Mouse (Mus musculus) midbrain, embryonic 11.5 days (tissue): Measurements from ENCODE around the gene Hdgf. TPM values are rescaled to one million over a fixed set of nuclear protein-coding genes. Genes with fewer than 3 reads are reported as not detected.
A peak's percentile ranks its signal among the peaks of the same experiment; 100 is the strongest.
"Not testable (repeated sequence)": the region's sequence is repeated elsewhere in the genome, so short reads cannot be mapped to it uniquely, and the experiment has no call there.

Experiments
- ATAC-seq: fragments of 200-750 bp; cut with Nextera tagmentation; 2 replicates; pipeline ENCODE4 v1.8.0; 2017; ENCODE audit warnings: moderate TSS enrichment, moderate library complexity; ENCODE audit not compliant: low FRiP score
- DNase-seq: peaks from one replicate; pipeline ENCODE4 v3.0.0; 2015; ENCODE audit warnings: low spot score; ENCODE audit errors: missing footprints
- H3K27ac ChIP-seq: fragments of 300-500 bp; sonication (generic); 2 replicates; pipeline ENCODE4 v1.5.1; 2014; ENCODE audit warnings: low read depth, low read length
- H3K27me3 ChIP-seq: fragments of 300-500 bp; sonication (generic); 2 replicates; pipeline ENCODE4 v1.6.1; 2014; ENCODE audit warnings: mild to moderate bottlenecking, low read length, moderate library complexity, mixed read lengths; ENCODE audit not compliant: control insufficient read depth, insufficient read depth
- H3K36me3 ChIP-seq: fragments of 300-500 bp; sonication (generic); 2 replicates; pipeline ENCODE4 v1.6.1; 2014; ENCODE audit warnings: mild to moderate bottlenecking, low read length, moderate library complexity, mixed read lengths; ENCODE audit not compliant: control insufficient read depth, insufficient read depth
- H3K4me1 ChIP-seq: fragments of 300-500 bp; sonication (generic); 2 replicates; pipeline ENCODE4 v1.6.1; 2014; ENCODE audit warnings: low read length; ENCODE audit not compliant: control insufficient read depth, insufficient read depth
- H3K4me2 ChIP-seq: fragments of 300-500 bp; sonication (generic); 2 replicates; pipeline ENCODE4 v1.6.1; 2014; ENCODE audit warnings: mild to moderate bottlenecking, moderate library complexity
- H3K4me3 ChIP-seq: fragments of 300-500 bp; sonication (generic); 2 replicates; pipeline ENCODE4 v1.5.1; 2014; ENCODE audit warnings: low read depth, low read length
- H3K9ac ChIP-seq: fragments of 300-500 bp; sonication (generic); 2 replicates; pipeline ENCODE4 v1.6.1; 2014; ENCODE audit warnings: low read length
- H3K9me3 ChIP-seq: fragments of 300-500 bp; sonication (generic); 2 replicates; pipeline ENCODE4 v1.6.1; 2016; ENCODE audit warnings: low read length; ENCODE audit not compliant: control insufficient read depth
- WGBS: fragments of 180-500 bp; shearing (Covaris S2); extraction: QIAGEN DNeasy Blood & Tissue Kit; methylation state at CpG from one replicate; pipeline ENCODE4 v1.1.7; 2014; 5-methylcytosine and 5-hydroxymethylcytosine counted together
- polyA plus RNA-seq: library from polyadenylated mRNA; unstranded; fragments of >200 nt; fragmentation: Nextera tagmentation; extraction: Ambion mirVana; gene quantifications from 2 replicates; pipeline ENCODE4 v1.2.1, GENCODE M21; 2014

Hdgf gene
- 245 and 268 TPM in 2 replicates for polyA plus RNA-seq

DNA sequence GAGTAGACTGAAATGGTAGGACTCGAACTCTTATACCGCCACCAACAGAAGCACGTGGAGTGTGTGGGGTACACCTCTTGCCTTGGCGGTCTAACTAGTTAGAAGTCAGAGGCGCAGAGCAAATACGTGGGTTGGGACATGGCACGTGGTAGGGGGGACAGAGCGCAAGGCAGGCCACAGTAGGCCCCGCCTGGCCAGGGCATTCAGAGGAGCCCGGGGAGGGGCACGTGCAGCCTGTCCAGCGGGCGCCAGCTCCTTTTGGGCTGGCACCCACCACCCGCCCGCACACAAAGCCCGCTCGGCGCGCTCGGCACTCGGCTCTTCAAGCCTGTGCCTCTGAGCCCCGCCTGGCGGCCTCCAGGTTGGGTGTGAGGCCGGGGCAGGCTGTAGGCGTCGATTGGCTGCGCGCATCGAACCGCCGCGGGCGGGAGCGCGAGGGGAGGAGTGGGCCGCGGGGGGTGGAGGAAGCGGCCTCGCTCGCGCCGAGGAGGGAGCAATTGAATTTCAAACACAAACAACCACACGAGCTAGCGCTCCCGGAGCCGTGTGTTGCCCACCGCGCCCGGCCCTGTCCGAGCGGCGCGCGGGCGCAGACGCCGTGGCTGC is at the start of gene Hdgf:
Hdgf (plus strand) TSS at position 442 of the 606 bp plus-strand sequence.
- peak within 1 kb of the TSS; percentile 83 for H3K27ac ChIP-seq
- WGBS: under 1% methylated on average over 55 of the region's 57 CpGs
- DNase-seq (peak; percentile 99), ATAC-seq (peak; percentile 96)
- peaks cover 32% of the 10 kb centered on the region for H3K4me1 ChIP-seq
- H3K9me3 ChIP-seq: no peaks in the 10 kb centered on the region
- peak within 1 kb of the TSS; percentile 83 for H3K4me2 ChIP-seq
- H3K27me3 ChIP-seq: no peaks in the 10 kb centered on the region
- peak within 1 kb of the TSS; percentile 100 for H3K4me3 ChIP-seq
- H3K36me3 ChIP-seq: no peaks in the 10 kb centered on the region
- peak within 1 kb of the TSS; percentile 98 for H3K9ac ChIP-seq

DNA sequence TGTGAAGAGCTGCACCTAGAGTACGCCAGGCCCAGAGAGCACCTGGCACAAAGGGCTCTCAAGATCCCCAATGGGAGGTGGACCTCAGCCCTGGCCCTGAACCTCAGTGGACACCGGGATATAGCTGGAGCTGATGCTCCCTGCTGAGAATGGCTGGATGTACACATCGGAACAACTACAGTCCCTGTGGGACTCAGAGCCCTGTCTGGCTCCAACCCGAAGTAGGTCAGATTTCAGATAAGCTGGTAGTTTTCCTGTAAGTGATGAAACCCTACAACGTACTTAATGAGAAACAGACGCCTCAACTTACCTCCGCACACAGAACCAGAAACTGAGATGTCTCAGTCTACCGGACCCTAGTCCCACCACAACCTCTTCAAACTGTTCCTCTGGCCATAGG is 48.5 kb upstream of the Hdgf start:
- Histone ChIP-seq H3K4me2 (no peak overlapping the region), H3K27me3 (no peaks in the 10 kb centered on the region), H3K4me3 (no peak overlapping the region), H3K9me3 (no peaks in the 10 kb centered on the region), H3K9ac (no peak overlapping the region), H3K4me1 (no peaks in the 10 kb centered on the region), H3K27ac (no peak overlapping the region), H3K36me3 (peaks cover 28% of the 10 kb centered on the region)
- WGBS: 91% methylated on average over 8 of the region's 8 CpGs
- peak; percentile 67 for DNase-seq
- no peak for ATAC-seq

DNA sequence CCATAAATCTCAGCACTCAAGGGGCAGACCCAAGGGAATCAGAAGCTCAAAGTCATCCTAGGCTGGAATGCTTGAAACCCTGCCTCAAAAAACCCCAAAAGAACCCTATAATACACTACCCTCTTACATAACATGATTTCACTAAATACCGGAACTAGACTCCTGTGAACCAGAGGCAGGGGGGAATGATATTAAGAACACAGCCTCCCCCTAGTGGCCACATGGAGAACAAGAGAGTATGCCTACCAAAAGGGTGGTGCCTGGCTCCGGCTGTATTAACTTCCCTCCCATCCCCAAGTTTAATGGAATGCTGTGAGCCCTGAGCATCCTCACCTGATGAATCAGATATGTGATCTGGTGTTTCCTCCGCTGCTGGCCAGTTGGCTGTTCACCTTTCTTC is 46.3 kb upstream of the Hdgf start:
- Histone ChIP-seq H3K27me3 (no peaks in the 10 kb centered on the region), H3K9me3 (no peaks in the 10 kb centered on the region), H3K4me3 (no peak overlapping the region), H3K4me1 (no peaks in the 10 kb centered on the region), H3K27ac (no peak overlapping the region), H3K9ac (no peak overlapping the region), H3K36me3 (peaks cover 31% of the 10 kb centered on the region), H3K4me2 (no peak overlapping the region)
- ATAC-seq (no peak), DNase-seq (peak; percentile 92)
- 44% methylated on average over 3 of the region's 3 CpGs for WGBS

DNA sequence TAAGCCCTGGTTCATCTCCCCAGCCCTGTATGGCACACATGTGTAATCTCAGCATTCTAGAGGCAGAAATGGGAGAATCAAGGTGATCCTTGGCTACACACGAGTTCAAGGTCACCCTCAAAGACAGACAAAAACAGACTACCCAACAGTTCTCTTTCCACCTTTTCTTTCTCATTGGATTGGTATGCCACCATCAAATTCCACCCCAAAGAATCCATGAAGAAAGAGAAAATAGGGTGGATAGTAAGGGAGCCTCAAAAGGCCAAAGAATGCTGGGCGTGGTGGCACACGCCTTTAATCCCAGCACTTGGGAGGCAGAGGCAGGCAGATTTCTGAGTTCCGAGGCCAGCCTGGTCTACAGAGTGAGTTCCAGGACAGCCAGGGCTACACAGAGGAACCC is 42.0 kb upstream of the Hdgf start:
- not testable (repeated sequence) for H3K9me3 ChIP-seq, H3K27ac ChIP-seq, ATAC-seq, DNase-seq, H3K4me3 ChIP-seq, H3K27me3 ChIP-seq, H3K9ac ChIP-seq, H3K4me1 ChIP-seq, H3K4me2 ChIP-seq
- H3K36me3 ChIP-seq: peaks cover 28% of the 10 kb centered on the region
- 89% methylated on average over 4 of the region's 4 CpGs for WGBS

DNA sequence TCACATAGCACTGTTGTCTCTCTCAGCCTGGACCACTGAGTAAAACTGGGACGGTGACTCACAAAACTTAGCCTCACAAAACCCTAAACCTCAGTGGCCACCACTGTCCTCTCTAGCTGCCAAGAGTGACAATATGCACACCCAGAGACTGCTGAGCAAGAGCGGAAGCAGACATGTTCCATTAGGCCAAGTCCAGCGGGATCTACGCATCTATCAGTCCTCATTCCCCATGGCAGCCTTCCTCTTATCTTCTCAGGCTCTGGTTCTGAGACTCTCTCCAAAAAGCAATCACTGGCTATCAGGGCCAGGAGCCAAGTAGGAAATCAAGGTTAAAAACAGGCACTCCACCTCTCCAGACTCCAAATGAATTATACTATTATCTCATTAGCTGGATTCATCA is 28.4 kb upstream of the Hdgf start:
- WGBS: 93% methylated on average over 4 of the region's 4 CpGs
- Histone ChIP-seq H3K27me3 (no peaks in the 10 kb centered on the region), H3K4me3 (no peak overlapping the region), H3K36me3 (peaks cover 3% of the 10 kb centered on the region; the same call in 1 of the 2 replicates), H3K9me3 (no peaks in the 10 kb centered on the region), H3K4me2 (no peak overlapping the region), H3K4me1 (no peaks in the 10 kb centered on the region), H3K9ac (no peak overlapping the region), H3K27ac (no peak overlapping the region)
- DNase-seq: no peak
- no peak for ATAC-seq

DNA sequence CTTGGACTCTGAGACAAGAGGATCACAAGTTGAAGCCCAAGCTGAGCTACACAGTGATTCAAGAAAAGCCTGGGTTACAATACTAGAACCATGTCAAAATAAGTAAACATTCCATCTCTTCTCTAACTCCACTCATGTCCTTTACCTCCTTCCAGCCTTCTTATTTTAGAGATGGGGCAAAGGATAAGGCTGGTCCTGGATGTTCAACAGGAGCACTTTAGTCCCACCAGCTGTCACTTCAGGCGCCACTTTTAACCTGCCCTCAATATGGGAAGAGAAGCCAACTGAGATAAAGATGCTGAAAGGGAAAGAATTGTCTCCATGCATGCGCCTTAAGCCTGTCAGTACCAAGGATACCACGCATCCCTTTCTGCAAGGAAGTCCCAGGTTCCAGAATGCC is 21.8 kb upstream of the Hdgf start:
- no peak for ATAC-seq
- DNase-seq: no peak
- 3% methylated on average over 3 of the region's 3 CpGs for WGBS
- Histone ChIP-seq H3K9ac (peak overlapping the region; percentile 93), H3K4me3 (peak overlapping the region; percentile 97), H3K9me3 (no peaks in the 10 kb centered on the region), H3K4me2 (peak overlapping the region; percentile 95), H3K4me1 (peaks cover 13% of the 10 kb centered on the region), H3K36me3 (peaks cover 3% of the 10 kb centered on the region; the same call in 1 of the 2 replicates), H3K27ac (no peak overlapping the region), H3K27me3 (no peaks in the 10 kb centered on the region)

DNA sequence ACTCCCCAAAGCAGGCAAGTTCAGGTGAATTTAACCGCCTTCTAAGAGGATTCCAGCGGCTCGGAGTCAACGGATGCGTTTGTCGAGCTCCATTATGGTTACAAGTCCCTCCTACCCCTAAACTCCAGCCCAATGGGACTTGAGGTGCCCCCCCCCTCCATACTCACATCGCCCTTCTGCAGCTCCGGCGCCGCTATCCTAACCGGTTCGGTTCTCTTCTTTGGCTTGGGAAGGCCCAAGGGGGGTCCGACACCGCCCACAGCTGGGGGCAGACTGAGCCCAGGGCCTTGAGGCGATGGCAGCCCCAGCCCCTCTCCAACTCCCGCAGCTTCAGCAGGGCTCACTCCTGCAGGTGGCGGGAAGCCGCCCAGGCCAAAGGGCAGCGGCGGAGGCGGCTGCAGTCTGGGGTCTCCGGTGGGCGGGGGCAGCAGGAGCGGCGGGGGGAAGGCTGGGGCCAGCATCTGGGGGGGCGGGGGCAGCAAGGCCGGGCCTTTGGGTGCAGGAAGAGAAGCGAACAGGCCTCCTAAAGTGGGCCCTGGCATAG is 21.3 kb upstream of the Hdgf start:
- ATAC-seq (peak; percentile 54), DNase-seq (peak; percentile 92)
- no peaks in the 10 kb centered on the region for H3K9me3 ChIP-seq
- WGBS: under 1% methylated on average over 26 of the region's 28 CpGs
- peak overlapping the region; percentile 93 for H3K9ac ChIP-seq
- peaks cover 3% of the 10 kb centered on the region; the same call in 1 of the 2 replicates for H3K36me3 ChIP-seq
- H3K4me2 ChIP-seq: peak overlapping the region; percentile 95
- no peaks in the 10 kb centered on the region for H3K27me3 ChIP-seq
- H3K4me1 ChIP-seq: peaks cover 13% of the 10 kb centered on the region
- H3K27ac ChIP-seq: peak overlapping the region; percentile 31
- H3K4me3 ChIP-seq: peak overlapping the region; percentile 97

DNA sequence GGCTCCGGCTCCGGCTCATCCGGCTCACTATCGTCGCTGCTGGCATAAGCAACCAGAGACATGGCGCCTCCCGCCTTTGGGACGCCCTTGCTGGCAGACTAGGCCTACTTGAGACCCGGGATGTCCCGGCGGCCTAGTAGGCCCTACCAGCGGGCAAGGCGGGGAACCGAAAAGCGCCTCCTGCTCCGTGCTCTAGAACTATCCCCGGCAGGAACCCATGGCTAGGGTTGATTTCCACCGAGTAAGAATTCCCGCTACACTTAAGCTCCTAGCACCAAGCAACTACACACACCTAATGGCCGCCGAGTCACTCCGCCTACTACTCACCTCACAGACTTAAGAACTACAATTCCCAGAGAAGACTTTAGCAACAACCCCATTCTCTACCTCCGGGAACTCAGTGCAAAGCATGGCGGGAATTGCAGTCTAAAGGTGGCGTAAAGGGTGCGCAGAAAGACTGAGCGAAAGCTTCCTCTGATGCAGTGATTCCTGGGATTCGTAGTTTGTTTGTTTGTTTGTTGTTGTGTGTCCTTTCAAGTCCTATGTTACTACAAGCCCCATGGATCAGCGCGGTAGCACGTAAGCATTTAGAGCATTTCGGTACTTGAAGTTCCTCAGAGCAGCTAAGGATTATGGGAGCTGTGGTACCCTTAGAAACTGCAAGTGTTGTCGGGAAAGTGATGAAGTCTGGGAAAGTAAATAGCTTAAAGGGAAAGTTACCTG is 20.7 kb upstream of the Hdgf start, which contains the start of gene Prcc:
Prcc (minus strand) TSS at position 328 of the 723 bp plus-strand sequence.
- WGBS: under 1% methylated on average over 33 of the region's 33 CpGs
- Histone ChIP-seq H3K4me3 (peak within 1 kb of the TSS; percentile 97), H3K27ac (peak within 1 kb of the TSS; percentile 31), H3K4me1 (peaks cover 13% of the 10 kb centered on the region), H3K36me3 (peaks cover 2% of the 10 kb centered on the region; the same call in 1 of the 2 replicates), H3K9ac (peak within 1 kb of the TSS; percentile 93), H3K27me3 (no peaks in the 10 kb centered on the region), H3K9me3 (no peaks in the 10 kb centered on the region), H3K4me2 (peak within 1 kb of the TSS; percentile 95)
- peak; percentile 99 for DNase-seq
- peak; percentile 97 for ATAC-seq

DNA sequence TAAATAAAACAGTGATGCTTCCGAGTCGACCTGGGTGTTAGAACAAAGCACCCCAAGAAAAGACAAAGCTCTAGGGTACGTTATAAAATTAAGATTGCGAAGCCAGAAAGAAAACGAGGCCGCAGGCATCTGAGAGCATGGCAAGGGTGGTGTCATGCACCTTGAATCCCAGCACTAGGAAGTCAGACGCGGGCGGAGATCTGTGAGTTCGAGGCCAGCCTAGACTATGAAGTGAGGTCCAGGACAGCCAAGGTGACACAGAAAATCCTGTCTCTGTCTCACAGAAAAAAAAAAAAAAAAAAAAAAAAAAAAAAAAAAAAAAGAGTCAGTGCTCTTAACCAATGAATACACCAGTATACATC is 20.1 kb upstream of the Hdgf start:
- Histone ChIP-seq H3K9me3 (no peaks in the 10 kb centered on the region), H3K9ac (peak overlapping the region; percentile 43), H3K27ac (no peak overlapping the region), H3K4me1 (peaks cover 13% of the 10 kb centered on the region), H3K4me3 (peak overlapping the region; percentile 97), H3K36me3 (no peaks in the 10 kb centered on the region), H3K4me2 (peak overlapping the region; percentile 42), H3K27me3 (no peaks in the 10 kb centered on the region)
- no peak for DNase-seq
- 15% methylated on average over 10 of the region's 10 CpGs for WGBS
- peak; percentile 31; the same call in 1 of the 2 replicates for ATAC-seq
